Mouse (Mus musculus) induced T-regulatory cell, adult 2 months (primary cell): ENCODE measurements around the gene Ccdc88c.

Source experiments
- DNase-seq: peaks from one replicate; pipeline ENCODE4 v3.0.0-alpha.2; 2012; ENCODE audit warnings: low read depth

Gene Ccdc88c

DNA sequence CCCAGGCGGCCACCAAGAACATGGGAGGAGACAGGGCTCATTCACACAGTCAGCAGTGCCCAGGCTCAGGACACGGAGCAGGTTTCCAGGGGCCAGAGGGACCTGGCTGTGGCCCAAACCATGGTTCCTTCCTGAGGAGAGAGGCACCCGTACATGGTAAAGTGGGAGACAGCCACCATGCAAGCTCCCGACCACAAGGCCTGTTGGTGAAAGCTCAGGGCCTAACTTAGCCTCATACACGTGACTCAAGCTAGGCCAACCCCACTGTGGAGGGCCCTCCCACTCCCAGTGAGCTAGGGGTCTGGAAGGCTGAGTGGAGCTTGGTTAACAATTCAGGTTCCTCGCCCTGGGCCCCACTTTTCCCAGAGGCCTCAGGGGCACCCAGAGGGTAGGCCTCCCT, 150.9 kb downstream of the Ccdc88c start:
- no peak for DNase-seq

DNA sequence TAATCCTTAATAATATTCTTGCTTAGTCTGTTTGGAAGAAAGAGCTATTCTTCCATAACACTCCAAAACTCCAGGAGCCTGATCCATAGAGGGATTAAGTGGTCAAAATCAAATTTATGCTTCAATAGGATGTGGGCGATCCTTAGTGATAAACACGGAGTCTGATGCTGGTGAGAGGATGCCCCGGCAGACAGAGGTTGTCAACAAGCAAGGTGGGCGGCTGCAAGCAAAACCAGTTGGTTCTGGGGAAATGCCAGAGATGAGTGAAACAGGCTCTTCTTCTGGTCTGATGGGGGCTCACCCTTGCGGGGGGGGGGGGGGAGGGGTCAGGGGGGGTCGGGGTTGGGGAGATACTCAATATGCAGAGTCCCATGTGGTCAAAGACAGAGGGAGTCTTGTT, 152.9 kb downstream of the Ccdc88c start:
- DNase-seq = peak; percentile 59

GRCm38 (mm10) chr12:100875553-100875952, 153.3 kb downstream of the Ccdc88c start:
- no peak for DNase-seq

GRCm38 (mm10) chr12:100873612-100874011, 155.2 kb downstream of the Ccdc88c start:
- DNase-seq = no peak

- DNase-seq = peak; percentile 50
Observed at GRCm38 (mm10) chr12:100871841-100872240, 157.0 kb downstream of the Ccdc88c start.

- no peak for DNase-seq
Observed at GRCm38 (mm10) chr12:100871234-100871633, 157.6 kb downstream of the Ccdc88c start.

GRCm38 (mm10) chr12:100868049-100868622, 160.7 kb downstream of the Ccdc88c start:
- DNase-seq = no peak

GRCm38 (mm10) chr12:100867097-100867496, 161.8 kb downstream of the Ccdc88c start:
- DNase-seq = no peak

DNA sequence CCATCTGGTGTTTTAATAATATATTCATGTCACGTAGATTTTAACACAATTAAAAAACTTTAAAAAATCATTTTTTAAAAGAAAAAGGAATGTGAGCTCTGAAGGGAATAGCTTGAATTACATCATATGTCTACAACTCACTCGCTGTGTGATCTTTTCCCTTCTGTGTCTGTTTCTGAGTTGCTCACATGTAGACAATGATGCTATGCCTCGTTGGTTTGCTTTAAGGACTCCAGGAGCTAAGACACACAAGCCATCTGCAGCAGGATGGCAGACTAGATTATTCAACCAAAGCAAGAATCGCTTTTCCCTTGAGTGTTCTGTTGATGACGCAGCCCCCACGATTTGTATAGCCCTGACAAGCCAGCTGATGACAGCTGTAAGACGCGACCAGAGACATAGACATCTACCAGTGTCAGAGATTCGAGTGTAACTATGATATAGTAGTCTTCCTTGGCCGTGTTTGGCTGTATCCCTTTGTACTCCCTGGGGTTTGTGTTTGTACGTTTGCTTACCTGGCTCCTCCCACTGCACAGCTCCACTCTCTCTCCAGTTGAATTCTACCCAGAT, 163.3 kb downstream of the Ccdc88c start:
- DNase-seq = no peak

DNA sequence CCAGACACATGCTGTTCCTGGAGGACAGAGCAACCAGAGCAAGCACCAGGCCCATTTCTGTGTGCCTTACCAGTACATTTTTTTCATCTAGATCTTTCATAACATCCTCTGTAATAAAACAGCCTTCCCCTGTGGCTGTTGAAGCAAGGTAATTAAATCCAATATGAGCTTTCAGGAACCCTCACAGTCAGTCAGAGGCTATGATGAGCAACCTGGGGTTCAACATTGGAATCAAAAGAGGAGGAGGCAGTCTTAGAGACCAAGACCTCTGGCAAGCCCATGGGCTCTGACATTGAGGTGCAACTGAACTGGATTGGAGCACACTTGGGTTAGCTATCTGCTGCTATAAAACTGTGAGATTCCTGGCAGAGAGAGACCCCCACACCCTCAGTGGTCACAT, 163.8 kb downstream of the Ccdc88c start:
- DNase-seq = no peak

DNA sequence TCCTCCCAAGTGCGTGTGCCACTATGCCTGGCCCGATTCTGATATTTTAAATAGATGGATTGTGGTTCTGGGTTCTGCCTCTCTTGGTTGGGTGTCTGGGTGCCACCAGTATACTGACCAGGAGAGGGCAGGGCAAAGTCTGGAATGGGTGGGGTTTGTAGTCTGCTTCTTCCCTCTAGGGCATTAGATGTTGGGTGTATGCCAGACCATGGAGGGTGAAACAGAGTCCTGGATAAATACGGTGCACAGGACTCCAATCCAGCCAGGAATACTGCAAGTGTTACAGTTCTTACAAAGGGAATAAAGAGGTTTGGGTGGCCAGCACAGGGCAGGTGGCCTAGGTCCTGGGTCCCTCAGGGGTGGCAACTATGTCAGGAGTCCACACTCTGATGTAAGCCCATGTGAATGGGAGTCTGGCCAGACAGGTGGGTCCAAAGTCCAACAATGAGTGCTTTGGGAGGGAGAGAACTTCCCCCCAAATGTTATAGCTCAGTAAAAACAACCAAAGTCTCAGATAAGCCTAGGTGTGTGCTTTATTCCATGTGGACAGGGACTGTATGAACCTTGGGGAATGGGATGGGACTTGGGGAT, 165.9 kb downstream of the Ccdc88c start:
- DNase-seq = no peak

- DNase-seq = no peak
Observed at GRCm38 (mm10) chr12:100862272-100862671, 166.6 kb downstream of the Ccdc88c start.
